8 mouse cellular contexts compared by ENCODE assay signal in genomic region chr12:25189174-25189761, GRCm38 (mm10).
DNase-seq lines count a peak whose midpoint lies in the region; ATAC-seq and TF ChIP-seq lines count a peak whose summit lies in the region.

No protein-coding gene starts in this region.

- no peak for TF ChIP-seq POLR2A in myocyte (IDR thresholded peaks at IDR 0.05; ENCODE audit: insufficient read length, low read depth)

- ATAC-seq in activated CD4-positive, CD25-positive, alpha-beta regulatory T cell, adult 4 months, result peak; percentile 77

- H3K27me3 ChIP-seq in C2C12 (ENCODE audit: control insufficient read depth, insufficient read depth, insufficient read length) (no peaks in the 10 kb centered on the region), myocyte (ENCODE audit: control insufficient read depth, insufficient read depth, insufficient read length) (no peaks in the 10 kb centered on the region)

- DNase-seq in heart, adult 8-10 months (ENCODE audit: low spot score), result peak; percentile 39
- DNase-seq in layer of hippocampus, postnatal 36 days, result peak; percentile 51 to 55
- DNase-seq in embryo, embryonic 11 days, result no peak
- no peak for DNase-seq in urinary bladder, adult 18-20 months (ENCODE audit: low spot score in 2 of 2)
- no peak for DNase-seq in testis, postnatal 14 days (ENCODE audit: low spot score)

- H3ac ChIP-seq in C2C12 (ENCODE audit: control insufficient read depth, insufficient read length, low read depth) (no peak overlapping the region), myocyte (ENCODE audit: control insufficient read depth, insufficient read length) (no peak overlapping the region)

- H3K79me3 ChIP-seq in C2C12 (ENCODE audit: low read depth), result no peaks in the 10 kb centered on the region

- no peaks in the 10 kb centered on the region for H3K79me2 ChIP-seq in C2C12 (ENCODE audit: control insufficient read depth, insufficient read depth)
- H3K79me2 ChIP-seq in myocyte (ENCODE audit: control insufficient read depth, insufficient read depth), result no peaks in the 10 kb centered on the region

- H3K4me2 ChIP-seq in myocyte (ENCODE audit: low read depth), result peak overlapping the region; percentile 54

- H3K4me3 ChIP-seq in C2C12 (ENCODE audit: insufficient read depth, poor library complexity, severe bottlenecking), result no peak overlapping the region
- no peak overlapping the region for H3K4me3 ChIP-seq in myocyte

- no peak for TF ChIP-seq CTCF in C2C12 (IDR thresholded peaks at IDR 0.05; ENCODE audit: control insufficient read depth, insufficient read depth, insufficient read length)

- no peaks in the 10 kb centered on the region for H3K36me3 ChIP-seq in C2C12 (ENCODE audit: control insufficient read depth, insufficient read depth)
- no peaks in the 10 kb centered on the region for H3K36me3 ChIP-seq in myocyte (ENCODE audit: control insufficient read depth, insufficient read depth)

TF ChIP-seq in C2C12, 6 proteins besides CTCF, POLR2A, EP300 and RAD21:
- peak; percentile 88 for TF ChIP-seq MYOD1 (IDR thresholded peaks at IDR 0.05; ENCODE audit: control insufficient read depth, insufficient read length, low read depth)
- TF ChIP-seq FOSL1 (IDR thresholded peaks at IDR 0.05; ENCODE audit: insufficient read depth, low read length, poor library complexity, severe bottlenecking), result no peak
TF ChIP-seq in C2C12: peak in this region for 1.

TF ChIP-seq in myocyte, 11 proteins besides CTCF, POLR2A, EP300 and RAD21:
- TF ChIP-seq CEBPB (IDR thresholded peaks at IDR 0.05; ENCODE audit: insufficient read depth, poor library complexity, severe bottlenecking), result no peak
- TF ChIP-seq E2F4 (IDR thresholded peaks at IDR 0.05; ENCODE audit: insufficient read depth), result no peak
- TF ChIP-seq REST (IDR thresholded peaks at IDR 0.05; ENCODE audit: insufficient read depth, insufficient read length), result no peak
- no peak for TF ChIP-seq SRF (IDR thresholded peaks at IDR 0.05; ENCODE audit: control insufficient read depth, insufficient read length, low read depth)
- peak in 2 of 3 experiments; percentile 64 to 85 for TF ChIP-seq MYOG (IDR thresholded peaks at IDR 0.05; ENCODE audit: control insufficient read depth in 1 of 3, insufficient read depth in 1 of 3, insufficient read length in 2 of 3, low read depth in 2 of 3)
- TF ChIP-seq MYOD1 (IDR thresholded peaks at IDR 0.05; ENCODE audit: control insufficient read depth in 1 of 3, insufficient read length in 2 of 3, low read depth in 2 of 3), result peak; percentile 3 to 93 (median 93)
- TF ChIP-seq MAX (IDR thresholded peaks at IDR 0.05; ENCODE audit: low read depth), result no peak
- no peak for TF ChIP-seq POLR2AphosphoS2 (IDR thresholded peaks at IDR 0.05; ENCODE audit: insufficient read length, low read depth)
- TF ChIP-seq TCF12 (IDR thresholded peaks at IDR 0.05; ENCODE audit: insufficient read depth, poor library complexity, severe bottlenecking), result peak; percentile 61
- peak; percentile 46 for TF ChIP-seq TCF3 (IDR thresholded peaks at IDR 0.05; ENCODE audit: insufficient read length, low read depth)

Comparison
In these comparisons a context has a peak if more than half of its experiments do, and no peak if none do; other contexts are left out.
1. DNase-seq: peak in heart, adult 8-10 months (single experiment) and layer of hippocampus, postnatal 36 days (2 of 2); none in embryo, embryonic 11 days (single experiment), urinary bladder, adult 18-20 months (0 of 2) and testis, postnatal 14 days (single experiment).